Mouse (Mus musculus) CD4-positive, CD25-positive, alpha-beta regulatory T cell, adult 4 months (primary cell): Measurements from ENCODE around the gene Nmur2. TPM values are rescaled to one million over a fixed set of nuclear protein-coding genes. Genes with fewer than 3 reads are reported as not detected.

Source experiments
- ATAC-seq: one replicate; pipeline ENCODE4 v1.8.0; 2017
- polyA plus RNA-seq, 2 experiments: library from polyadenylated mRNA; unstranded; fragments of 100-300 nt; shearing (Covaris generic); gene quantifications; one replicate each; pipeline ENCODE4 v1.2.1; 2017

Nmur2 gene
- not detected for polyA plus RNA-seq

GRCm38 (mm10) chr11:56040917-56041316 is at the start of gene Nmur2:
Gene Nmur2 (minus strand): TSS chr11:56041010.
- ATAC-seq = no peak

GRCm38 (mm10) chr11:56089127-56089689 is 48.4 kb upstream of the Nmur2 start:
- ATAC-seq = no peak

DNA sequence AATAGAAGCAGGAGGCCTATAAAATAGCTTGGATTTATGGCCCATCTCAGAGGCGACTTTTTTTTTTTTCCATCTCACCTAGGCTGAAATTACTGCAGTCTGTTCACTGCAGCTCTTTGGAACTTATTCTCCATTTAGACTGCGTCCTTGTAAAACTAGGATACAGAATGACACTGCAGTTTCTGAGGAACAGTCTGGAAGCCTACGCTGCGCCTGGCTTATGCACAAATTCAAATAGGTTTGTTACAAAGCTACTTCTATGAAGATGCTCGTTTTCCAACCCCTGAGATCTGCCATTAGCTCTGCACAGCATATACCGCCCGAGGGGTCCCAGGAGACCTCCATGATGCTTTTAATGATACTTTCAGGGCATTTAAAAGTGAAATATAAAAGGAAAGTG is 31.3 kb upstream of the Nmur2 start:
- ATAC-seq = no peak

DNA sequence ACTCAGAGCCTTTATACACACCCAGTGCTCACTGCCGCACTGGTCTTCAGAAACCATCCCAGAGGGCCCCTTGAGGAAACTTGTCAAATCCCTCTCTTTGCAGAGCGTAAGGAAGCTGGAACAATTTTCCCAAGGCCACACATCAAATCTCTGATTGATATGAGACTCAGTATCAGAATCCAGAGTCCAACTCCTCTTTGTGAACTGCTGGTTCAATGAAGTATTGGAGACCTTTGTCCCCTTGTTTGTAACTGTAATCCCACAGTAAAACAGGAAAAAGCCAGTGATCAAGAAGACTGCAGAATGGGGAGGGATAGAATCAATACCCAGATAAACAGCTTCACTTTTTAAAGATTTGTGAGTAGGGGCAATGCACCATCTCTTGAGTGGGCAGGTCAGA is 28.8 kb upstream of the Nmur2 start:
- ATAC-seq = no peak

DNA sequence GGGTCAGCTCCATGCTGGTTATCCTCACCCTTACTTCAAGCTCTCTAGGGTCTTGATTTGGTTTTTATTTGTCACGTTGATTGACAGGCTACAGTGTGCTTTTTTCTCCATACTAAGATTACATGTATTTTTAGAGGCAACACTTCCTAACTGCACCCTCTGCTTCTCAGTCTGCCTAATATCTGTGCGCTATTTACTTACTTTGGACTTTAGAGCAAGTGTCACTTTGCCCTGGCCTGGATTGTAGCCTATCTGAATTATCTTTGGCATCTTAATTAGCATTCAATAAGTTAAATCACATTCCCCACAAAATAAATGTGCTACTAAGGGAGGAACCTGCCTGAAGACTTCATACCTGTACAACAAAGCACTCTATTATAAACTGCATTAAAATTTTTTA is 24.3 kb upstream of the Nmur2 start:
- no peak for ATAC-seq

DNA sequence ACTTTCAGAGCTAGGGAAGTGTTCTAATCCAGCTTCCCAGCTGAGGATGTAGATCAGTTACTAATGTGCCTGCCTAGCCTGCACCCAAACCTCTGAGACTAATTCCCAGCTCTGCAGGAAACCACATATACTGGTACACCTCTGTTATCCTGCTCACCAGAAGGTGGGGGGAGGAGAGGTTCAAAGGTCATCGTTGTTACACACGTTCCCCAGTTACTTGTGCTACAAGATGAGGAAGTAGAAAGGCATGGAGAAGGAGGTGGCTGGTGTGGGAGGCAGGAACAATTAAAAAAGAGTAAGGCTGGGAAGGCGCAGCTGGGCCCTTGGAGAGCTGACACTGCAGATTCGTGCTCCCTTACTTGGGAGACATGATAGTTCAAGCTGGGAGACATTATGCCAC is 23.8 kb upstream of the Nmur2 start:
- no peak for ATAC-seq

- ATAC-seq = no peak
Observed at GRCm38 (mm10) chr11:56059236-56059635, 18.4 kb upstream of the Nmur2 start.

DNA sequence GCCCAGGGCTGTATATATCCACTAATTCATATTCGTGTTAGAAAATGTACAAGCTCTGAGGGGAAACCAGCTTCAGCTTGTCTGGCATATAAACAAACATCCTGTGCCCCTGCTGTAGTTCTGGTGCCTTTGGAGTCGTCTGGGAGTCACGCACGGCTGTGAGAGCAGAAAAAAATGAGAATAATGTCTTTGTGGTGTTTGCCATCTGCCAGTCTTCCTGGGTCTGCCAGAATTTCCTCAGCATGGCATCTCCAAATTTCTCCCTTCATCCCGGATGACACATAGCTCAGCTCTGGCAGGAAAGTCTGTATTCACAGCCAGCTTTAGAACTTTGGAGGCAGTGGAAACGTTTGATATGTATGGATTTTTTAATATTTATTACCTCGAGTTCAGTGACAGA is 13.6 kb upstream of the Nmur2 start:
- ATAC-seq = no peak

- no peak for ATAC-seq
Observed at GRCm38 (mm10) chr11:56026854-56027253, 14.0 kb downstream of the Nmur2 start.

DNA sequence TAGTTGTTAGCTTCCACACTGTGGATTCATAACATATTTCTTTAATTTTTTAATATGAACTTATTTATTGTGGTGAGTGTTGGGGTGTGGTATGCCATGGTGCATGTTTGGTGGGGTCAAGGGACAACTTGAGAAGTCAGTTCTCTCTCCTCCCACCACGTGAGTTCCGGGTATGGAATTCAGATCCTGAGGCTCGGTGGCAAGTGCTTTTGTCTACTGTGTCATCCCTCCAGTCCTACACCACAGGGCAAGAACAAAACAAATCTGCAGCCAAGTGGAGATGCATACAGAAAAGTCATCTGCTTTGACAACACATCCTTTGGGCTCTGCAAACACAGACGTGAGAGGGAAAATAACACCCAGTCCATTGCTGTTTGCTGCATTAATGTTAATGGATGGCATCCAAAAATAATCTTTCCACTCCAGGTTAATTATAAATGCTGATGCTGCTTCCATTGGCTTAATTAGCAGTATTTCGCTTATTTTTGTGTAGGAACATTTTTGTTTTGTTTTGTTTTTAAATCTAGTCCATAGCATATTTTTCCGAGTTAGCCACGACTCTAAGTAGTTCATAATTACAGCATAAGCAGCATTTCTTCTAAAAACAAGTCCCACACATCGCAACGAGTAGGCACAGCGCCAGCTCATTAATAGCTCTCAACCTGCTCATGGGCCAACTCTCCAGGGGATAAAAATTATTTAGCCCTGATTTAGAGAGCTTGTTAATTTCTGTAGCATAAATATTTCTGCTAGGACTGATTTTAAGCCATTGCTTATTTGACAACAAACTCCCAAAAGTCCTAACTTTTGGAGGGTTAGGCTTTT is 14.9 kb downstream of the Nmur2 start:
- ATAC-seq = no peak

DNA sequence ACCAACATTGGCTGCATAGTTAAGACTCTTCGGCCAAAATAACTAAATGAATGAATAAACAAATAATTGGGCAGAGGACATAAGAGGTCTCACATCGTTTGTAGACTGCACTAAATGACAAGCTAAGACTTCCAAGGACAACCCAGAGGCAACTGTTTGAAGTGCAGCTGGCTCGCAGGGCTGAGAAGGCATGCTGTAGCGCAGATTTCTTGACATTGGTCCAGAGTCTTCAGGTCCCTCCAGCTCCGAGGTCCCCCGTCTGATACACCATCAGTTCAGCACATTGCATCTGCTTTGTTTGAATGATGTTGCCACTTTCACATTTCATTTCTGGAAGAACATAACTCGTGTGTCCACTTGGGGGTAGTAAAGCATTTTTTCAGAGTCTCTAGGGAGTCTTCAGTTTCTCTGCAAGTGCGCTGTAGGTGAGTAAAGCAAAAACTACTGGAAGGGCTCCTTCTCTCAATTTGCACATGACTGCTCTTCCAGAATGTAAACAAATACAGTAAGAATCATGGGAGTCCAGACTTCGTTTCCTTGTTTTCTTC is 27.2 kb downstream of the Nmur2 start:
- no peak for ATAC-seq

- ATAC-seq = no peak
Observed at GRCm38 (mm10) chr11:56012396-56012795, 28.4 kb downstream of the Nmur2 start.

DNA sequence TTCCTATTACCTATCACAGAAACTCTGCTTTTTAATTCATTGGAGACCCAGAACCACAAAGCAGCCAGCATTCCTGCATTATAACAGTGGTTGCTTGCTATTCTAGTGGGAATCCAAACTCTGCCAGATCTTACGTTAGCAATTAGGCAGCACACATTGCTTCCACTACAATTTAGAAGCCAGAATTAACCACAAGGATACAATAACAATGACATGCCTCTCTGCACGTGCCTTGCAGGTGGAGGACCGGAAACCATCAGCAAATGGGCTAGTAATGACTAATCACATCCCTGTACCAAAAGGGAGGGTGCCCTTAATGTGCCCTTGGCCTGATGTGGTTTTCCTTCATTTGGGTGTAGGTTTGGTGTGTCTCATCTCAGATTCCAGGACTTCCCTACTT is 32.5 kb downstream of the Nmur2 start:
- ATAC-seq = no peak

- ATAC-seq = no peak
Observed at GRCm38 (mm10) chr11:55992799-55993198, 48.0 kb downstream of the Nmur2 start.

- no peak for ATAC-seq
Observed at GRCm38 (mm10) chr11:55992148-55992547, 48.7 kb downstream of the Nmur2 start.

DNA sequence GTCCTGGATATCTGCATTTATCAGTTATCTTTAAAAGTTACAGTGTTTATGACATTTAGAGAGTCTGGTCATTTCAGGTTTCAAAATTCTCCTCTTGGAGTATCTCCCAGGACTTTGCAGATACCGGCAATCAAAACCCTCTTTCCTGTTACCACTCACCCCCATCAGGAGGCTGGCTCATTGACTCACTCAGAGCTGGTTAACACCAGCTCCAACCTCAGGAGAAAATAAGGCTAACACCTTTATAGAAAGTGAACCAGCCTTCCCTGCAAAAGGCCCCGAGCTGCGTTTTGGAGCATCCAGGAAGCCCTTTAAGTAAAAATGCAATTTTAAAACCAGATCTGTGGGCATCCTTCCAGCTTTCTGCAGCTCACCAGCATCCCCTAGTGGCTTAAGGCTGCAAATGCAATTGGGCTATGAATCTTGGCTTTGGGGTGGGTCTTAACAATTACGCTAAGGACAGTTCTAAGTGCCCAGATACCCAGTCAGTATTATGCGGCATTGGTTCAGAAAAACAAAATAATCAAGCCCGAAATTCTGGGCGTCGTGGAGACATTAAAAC is 49.2 kb downstream of the Nmur2 start:
- ATAC-seq = no peak

DNA sequence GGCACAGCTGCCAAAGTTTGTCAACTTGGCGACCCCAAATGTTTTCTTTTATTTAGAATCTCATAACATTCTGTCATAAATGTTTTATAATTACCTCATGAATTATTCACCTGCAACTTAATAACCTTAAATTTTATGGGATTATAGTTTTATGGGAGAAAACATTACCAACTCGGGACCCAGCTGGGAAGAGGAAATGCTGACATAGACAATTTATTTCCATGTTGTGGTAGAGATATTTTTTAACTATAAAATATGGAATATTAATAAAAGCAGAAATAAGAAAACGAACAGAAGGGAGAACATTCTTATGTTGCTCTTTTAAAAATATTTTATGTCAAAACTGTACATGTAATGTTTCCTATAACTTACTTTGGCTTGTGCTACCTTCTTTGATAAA is 56.2 kb downstream of the Nmur2 start:
- ATAC-seq = no peak

GRCm38 (mm10) chr11:55981656-55982055 is 59.2 kb downstream of the Nmur2 start:
- no peak for ATAC-seq

GRCm38 (mm10) chr11:55978146-55978545 is 62.7 kb downstream of the Nmur2 start:
- no peak for ATAC-seq
